Mouse (Mus musculus) lung, embryonic 16.5 days (tissue): ENCODE measurements at regions not wholly inside any gene's neighbourhood (a gene's known extent, or its start where the extent isn't known, plus 50 kb on each side); places are given as distances from the start of the nearest gene placed in this dataset.

ENCODE experiments used
- ATAC-seq: fragments of 200-750 bp; cut with Nextera tagmentation; 2 replicates; pipeline ENCODE4 v1.8.0; 2017; ENCODE audit warnings: low read depth, mild to moderate bottlenecking, moderate library complexity
- H3K27ac ChIP-seq: fragments of 300-500 bp; sonication (generic); 2 replicates; pipeline ENCODE4 v1.5.1; 2014; ENCODE audit warnings: mild to moderate bottlenecking, control low read depth, low read length
- H3K27me3 ChIP-seq: fragments of 300-500 bp; sonication (generic); 2 replicates; pipeline ENCODE4 v1.6.1; 2014; ENCODE audit warnings: low read depth, low read length, mixed read lengths; ENCODE audit not compliant: control insufficient read depth, insufficient read depth
- H3K36me3 ChIP-seq: fragments of 300-500 bp; sonication (generic); 2 replicates; pipeline ENCODE4 v1.6.1; 2014; ENCODE audit warnings: low read length; ENCODE audit not compliant: control insufficient read depth, insufficient read depth
- H3K4me1 ChIP-seq: fragments of 300-500 bp; sonication (generic); replicated peaks from 2 replicates; pipeline ENCODE4 v1.6.1; 2014; ENCODE audit warnings: low read length, mixed read lengths; ENCODE audit not compliant: control insufficient read depth, insufficient read depth
- H3K4me2 ChIP-seq: fragments of 300-500 bp; sonication (generic); 2 replicates; pipeline ENCODE4 v1.6.1; 2014; ENCODE audit warnings: low read depth, low read length, control low read depth
- H3K4me3 ChIP-seq: fragments of 300-500 bp; sonication (generic); 2 replicates; pipeline ENCODE4 v1.5.1; 2014; ENCODE audit warnings: mild to moderate bottlenecking, low read length, control low read depth
- H3K9ac ChIP-seq: fragments of 300-500 bp; sonication (generic); 2 replicates; pipeline ENCODE4 v1.6.1; 2014; ENCODE audit warnings: low read length, control low read depth
- H3K9me3 ChIP-seq: fragments of 300-500 bp; sonication (generic); 2 replicates; pipeline ENCODE4 v1.6.1; 2016; ENCODE audit warnings: low read length; ENCODE audit not compliant: control insufficient read depth
- WGBS: fragments of 180-500 bp; shearing (Covaris S2); extraction: QIAGEN DNeasy Blood & Tissue Kit; methylation state at CpG from one replicate; pipeline ENCODE4 v1.1.7; 2014; 5-methylcytosine and 5-hydroxymethylcytosine counted together

DNA sequence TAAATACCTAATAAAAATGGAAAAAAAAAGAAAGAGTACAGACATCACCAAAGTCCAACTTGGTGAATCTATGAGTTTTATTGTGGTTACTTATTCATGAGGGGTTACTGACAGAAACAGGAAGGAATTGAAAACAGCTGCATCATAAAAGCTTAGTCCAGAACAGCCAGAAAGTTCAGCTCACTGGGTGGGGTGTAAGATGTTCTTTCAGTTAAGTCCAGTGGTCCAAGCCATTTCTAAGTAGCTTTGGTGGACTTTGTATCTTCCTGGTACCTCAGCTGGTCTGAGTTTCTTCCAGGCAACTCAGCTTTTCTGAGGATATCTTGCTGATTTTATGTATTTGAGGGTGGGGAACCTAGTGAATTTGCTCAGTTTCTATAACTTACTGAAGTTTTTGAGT lies 731.3 kb downstream of the Mat2b start:
- H3K27ac ChIP-seq = no peak overlapping the region
- no peak overlapping the region for H3K4me2 ChIP-seq
- H3K9ac ChIP-seq = no peak overlapping the region
- no peak overlapping the region for H3K4me3 ChIP-seq
- no peaks in the 10 kb centered on the region for H3K27me3 ChIP-seq
- ATAC-seq = no peak
- no peaks in the 10 kb centered on the region for H3K36me3 ChIP-seq
- H3K4me1 ChIP-seq = no peaks in the 10 kb centered on the region
- no peaks in the 10 kb centered on the region for H3K9me3 ChIP-seq

DNA sequence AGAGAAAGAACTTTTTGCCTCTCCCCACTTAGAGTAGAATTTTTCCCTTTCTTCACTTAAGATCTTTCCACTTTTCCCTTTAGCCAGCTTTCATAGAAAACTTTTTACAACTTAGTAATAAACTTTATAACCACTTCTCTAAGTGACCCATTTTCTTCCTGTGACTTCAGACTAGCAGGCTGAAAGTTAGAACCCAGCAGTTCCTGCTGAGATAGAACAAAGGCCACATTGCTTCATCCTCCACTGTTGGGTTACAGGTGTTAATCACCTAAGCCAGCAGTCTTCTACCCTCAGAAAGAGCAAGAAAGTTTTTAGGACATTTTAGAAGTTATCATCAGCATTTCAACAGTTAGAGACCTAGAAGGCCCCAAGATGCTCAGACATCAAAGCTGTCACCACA lies 740.6 kb downstream of the Mat2b start:
- no peak for ATAC-seq
- H3K4me2 ChIP-seq = no peak overlapping the region
- H3K9ac ChIP-seq = no peak overlapping the region
- no peak overlapping the region for H3K4me3 ChIP-seq
- no peaks in the 10 kb centered on the region for H3K36me3 ChIP-seq
- no peaks in the 10 kb centered on the region for H3K4me1 ChIP-seq
- no peaks in the 10 kb centered on the region for H3K27me3 ChIP-seq
- no peaks in the 10 kb centered on the region for H3K9me3 ChIP-seq
- no peak overlapping the region for H3K27ac ChIP-seq

DNA sequence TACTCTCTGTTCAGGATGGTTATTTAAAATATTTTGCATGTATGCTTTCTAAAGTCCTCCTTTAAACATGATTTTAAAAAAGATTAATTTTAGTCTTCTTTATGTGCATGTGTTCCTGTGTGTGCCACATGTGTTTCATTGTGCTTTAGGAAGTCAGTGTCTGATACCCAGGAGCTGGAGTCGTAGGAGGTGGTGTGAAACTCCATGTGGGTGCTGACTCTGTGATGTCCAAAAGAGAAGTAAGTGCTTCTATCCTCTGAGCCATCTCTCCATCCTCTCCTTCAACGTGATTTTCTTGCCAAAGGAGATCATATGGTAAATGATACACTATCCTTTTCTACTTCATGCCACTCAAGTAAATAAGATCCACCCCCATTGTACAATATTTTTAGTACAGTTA lies 750.8 kb downstream of the Mat2b start:
- H3K9ac ChIP-seq = no peak overlapping the region
- no peak for ATAC-seq
- no peak overlapping the region for H3K4me2 ChIP-seq
- 54% methylated on average over 2 of the region's 2 CpGs for WGBS
- H3K4me1 ChIP-seq = no peaks in the 10 kb centered on the region
- no peaks in the 10 kb centered on the region for H3K36me3 ChIP-seq
- H3K27me3 ChIP-seq = no peaks in the 10 kb centered on the region
- no peak overlapping the region for H3K27ac ChIP-seq
- no peaks in the 10 kb centered on the region for H3K9me3 ChIP-seq
- no peak overlapping the region for H3K4me3 ChIP-seq

DNA sequence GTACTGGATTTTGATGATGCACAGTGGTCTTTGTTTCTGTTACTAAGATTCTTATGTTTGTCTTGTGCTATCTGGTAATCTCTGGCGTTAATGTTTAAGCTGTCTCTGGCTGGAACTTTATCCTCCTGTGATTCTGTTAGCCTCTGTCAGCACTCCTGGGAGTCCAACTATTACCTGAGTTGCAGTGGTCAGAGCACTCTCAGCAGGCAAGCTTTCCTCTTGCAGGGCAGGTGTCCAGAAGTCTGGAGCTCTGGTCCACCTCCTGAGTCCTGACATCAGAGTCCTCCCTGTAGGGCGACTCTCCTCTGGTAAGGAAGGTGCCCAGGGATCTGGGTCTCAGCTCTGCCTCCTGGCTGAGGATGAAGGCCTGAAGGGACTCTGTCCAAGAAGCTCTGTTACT lies 760.8 kb downstream of the Mat2b start:
- H3K27me3 ChIP-seq = no peaks in the 10 kb centered on the region
- 70% methylated on average over 2 of the region's 2 CpGs for WGBS
- H3K4me1 ChIP-seq = no peaks in the 10 kb centered on the region
- no peak overlapping the region for H3K4me2 ChIP-seq
- H3K36me3 ChIP-seq = no peaks in the 10 kb centered on the region
- no peak overlapping the region for H3K27ac ChIP-seq
- no peak overlapping the region for H3K9ac ChIP-seq
- ATAC-seq = no peak
- H3K4me3 ChIP-seq = no peak overlapping the region
- H3K9me3 ChIP-seq = no peaks in the 10 kb centered on the region

DNA sequence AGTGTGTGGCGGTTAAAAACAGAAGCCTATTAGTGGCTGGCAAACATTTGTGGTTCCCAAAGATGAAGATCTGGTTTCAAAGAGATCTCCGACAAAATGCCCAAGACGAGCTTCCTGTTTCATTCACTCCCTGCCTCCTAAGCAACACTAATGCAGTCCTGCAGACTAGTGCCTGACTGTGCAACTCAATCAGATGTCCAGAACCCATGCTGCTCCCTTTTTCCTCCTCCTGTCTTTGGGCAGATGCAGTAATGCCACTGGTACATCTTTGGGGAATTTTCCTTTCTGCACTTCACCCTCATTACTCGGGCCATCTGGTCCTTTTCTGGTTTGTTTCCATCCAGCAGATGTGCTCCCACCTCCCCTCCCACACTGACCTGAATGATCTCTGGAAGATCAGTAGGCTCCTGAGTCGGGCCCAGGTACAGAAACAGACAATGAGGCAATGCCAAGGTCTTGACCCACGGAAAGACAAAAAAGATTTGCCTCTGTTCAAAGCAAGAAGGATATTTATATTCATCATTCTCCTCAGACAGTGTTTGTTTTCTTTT lies 771.0 kb downstream of the Mat2b start:
- H3K9me3 ChIP-seq = no peaks in the 10 kb centered on the region
- WGBS = 21% methylated on average over 6 of the region's 6 CpGs
- no peak overlapping the region for H3K4me2 ChIP-seq
- no peaks in the 10 kb centered on the region for H3K27me3 ChIP-seq
- no peak overlapping the region for H3K27ac ChIP-seq
- no peaks in the 10 kb centered on the region for H3K4me1 ChIP-seq
- no peak for ATAC-seq
- H3K4me3 ChIP-seq = no peak overlapping the region
- no peak overlapping the region for H3K9ac ChIP-seq
- H3K36me3 ChIP-seq = no peaks in the 10 kb centered on the region

DNA sequence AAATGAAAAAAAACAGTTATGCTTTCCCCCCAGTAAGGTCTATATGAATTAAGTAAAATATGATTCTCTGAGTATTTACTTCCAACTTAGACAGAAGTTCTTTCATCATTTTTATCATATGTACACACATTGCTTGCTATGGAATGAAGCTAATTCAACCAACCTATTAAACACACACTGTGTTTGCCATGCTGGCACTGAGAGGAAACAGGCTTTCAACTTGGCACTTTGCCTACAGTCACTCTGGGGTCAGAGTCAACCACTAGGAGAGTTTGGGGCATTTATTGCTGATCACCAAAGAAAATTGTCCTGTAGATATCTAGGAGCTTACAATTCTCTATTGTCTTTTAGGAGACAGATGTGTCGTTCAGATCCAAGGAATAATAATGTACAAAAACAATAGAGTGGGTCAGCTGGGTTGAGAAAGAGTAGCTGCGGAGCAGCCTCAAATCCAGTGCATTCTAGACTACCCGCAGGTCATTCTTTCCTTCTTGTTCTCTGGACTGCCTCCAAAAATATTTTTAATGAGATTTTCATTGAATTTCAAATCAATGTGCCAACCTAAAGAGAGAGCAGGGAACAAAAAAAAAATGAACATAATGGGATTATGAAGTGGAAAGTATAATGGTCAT lies 777.2 kb downstream of the Mat2b start:
- Histone ChIP-seq H3K36me3 (no peaks in the 10 kb centered on the region), H3K27me3 (no peaks in the 10 kb centered on the region), H3K9me3 (no peaks in the 10 kb centered on the region), H3K4me2 (no peak overlapping the region), H3K27ac (no peak overlapping the region), H3K9ac (no peak overlapping the region), H3K4me3 (no peak overlapping the region), H3K4me1 (no peaks in the 10 kb centered on the region)
- 49% methylated on average over 3 of the region's 3 CpGs for WGBS
- ATAC-seq = peak; percentile 52; the same call in 1 of the 2 replicates

DNA sequence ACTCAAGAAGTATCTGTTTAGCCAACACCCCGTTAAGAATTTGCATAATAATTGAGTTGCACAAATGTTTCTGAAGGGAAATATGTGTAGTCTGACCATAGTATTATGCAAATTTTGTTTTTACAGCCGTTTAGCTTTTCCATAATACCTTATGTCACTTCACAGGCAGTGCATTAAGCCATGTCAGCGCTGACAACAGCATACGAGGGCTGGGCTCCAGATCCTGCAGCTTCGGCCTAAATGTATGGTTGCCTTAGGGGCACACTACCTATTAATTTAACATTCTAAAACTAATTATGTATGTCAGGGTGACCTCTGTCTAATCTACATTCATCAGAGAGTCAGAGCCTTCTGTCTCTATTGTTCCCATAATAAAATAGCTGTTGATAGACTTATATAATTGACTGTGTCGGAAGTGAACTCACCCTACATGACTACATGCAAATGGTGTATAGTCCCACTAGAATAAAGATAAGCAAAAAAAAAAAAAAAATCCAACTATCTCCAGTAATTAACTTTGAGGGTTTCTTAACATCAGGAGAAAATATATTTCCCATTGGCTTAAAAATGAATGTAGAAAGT lies 795.3 kb downstream of the Mat2b start:
- H3K4me1 ChIP-seq = no peaks in the 10 kb centered on the region
- no peaks in the 10 kb centered on the region for H3K36me3 ChIP-seq
- ATAC-seq = no peak
- no peak overlapping the region for H3K9ac ChIP-seq
- no peak overlapping the region for H3K4me3 ChIP-seq
- H3K27ac ChIP-seq = no peak overlapping the region
- no peak overlapping the region for H3K4me2 ChIP-seq
- H3K27me3 ChIP-seq = no peaks in the 10 kb centered on the region
- H3K9me3 ChIP-seq = no peaks in the 10 kb centered on the region
- 74% methylated on average over 6 of the region's 6 CpGs for WGBS

DNA sequence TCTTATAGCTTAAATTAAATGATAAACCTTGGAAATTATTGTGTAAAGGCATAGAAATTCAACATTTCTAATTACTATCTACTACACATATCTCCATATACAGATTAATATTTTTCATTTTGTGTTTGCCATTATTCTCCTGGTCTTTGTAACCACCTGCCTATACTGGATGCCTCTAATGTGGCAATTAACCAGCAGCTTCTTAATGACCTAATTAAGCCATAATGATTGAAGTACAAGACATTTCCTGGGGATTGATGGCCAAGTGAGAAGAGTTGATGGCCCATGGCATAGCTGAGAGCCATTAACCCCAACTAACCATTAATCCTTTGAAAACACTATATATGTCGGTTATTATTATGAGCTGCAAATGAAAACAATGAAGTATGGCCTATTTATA lies 811.7 kb downstream of the Mat2b start:
- 77% methylated on average over 1 of the region's 1 CpGs for WGBS

DNA sequence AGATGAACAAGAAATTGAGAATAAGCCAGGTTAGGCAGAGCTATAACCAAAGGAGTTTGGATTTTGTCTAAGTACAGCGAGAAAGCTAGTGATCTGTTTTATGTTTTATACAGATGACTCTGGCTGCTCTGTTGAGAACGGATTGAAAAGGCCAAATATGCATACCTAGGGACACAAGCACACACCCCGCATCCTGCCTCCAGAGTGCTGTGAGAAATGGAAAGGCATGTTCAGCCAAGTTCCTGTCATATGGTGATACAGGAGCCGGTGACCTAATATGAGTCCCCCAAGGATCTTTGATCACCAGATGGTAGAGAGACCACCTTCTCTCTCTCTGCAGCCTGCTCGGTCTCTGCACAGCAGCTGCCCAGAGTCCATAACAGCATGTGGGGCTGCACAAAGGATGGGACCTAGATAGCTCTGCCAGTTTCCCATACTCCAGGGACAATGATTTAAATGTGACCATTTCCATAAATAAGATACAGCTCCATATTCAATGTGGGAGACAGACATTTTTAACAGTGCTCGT lies 826.5 kb downstream of the Mat2b start:
- no peaks in the 10 kb centered on the region for H3K36me3 ChIP-seq
- WGBS = 69% methylated on average over 6 of the region's 6 CpGs
- H3K27ac ChIP-seq = no peak overlapping the region

More for the DNA sequence above, 811.7 kb downstream of the Mat2b start:
- Histone ChIP-seq H3K9ac (no peak overlapping the region), H3K9me3 (no peaks in the 10 kb centered on the region), H3K4me3 (no peak overlapping the region), H3K27me3 (no peaks in the 10 kb centered on the region), H3K4me1 (no peaks in the 10 kb centered on the region), H3K27ac (no peak overlapping the region), H3K36me3 (no peaks in the 10 kb centered on the region), H3K4me2 (no peak overlapping the region)
- ATAC-seq = no peak

More for the DNA sequence above, 826.5 kb downstream of the Mat2b start:
- Histone ChIP-seq H3K9ac (no peak overlapping the region), H3K4me1 (no peaks in the 10 kb centered on the region), H3K27me3 (no peaks in the 10 kb centered on the region), H3K9me3 (no peaks in the 10 kb centered on the region), H3K4me2 (no peak overlapping the region), H3K4me3 (no peak overlapping the region)
- ATAC-seq = no peak
